Mouse (Mus musculus) gastrocnemius, postnatal 25 days (tissue): Measurements from ENCODE around the gene Wdr47. TPM values are rescaled to one million over a fixed set of nuclear protein-coding genes. Genes with fewer than 3 reads are reported as not detected.
"Not testable (repeated sequence)": the region's sequence is repeated elsewhere in the genome, so short reads cannot be mapped to it uniquely, and the experiment has no call there.

Experiments used
- DNase-seq: peaks from one replicate; pipeline ENCODE4 v3.0.0; 2022
- total RNA-seq, 2 experiments: library from RNA; stranded (reverse); gene quantifications; 1 replicate in 1 of 2; 2 replicates in 1 of 2; pipeline ENCODE4 v1.2.3; 2021

Gene Wdr47
- total RNA-seq, 2 experiments from 2014 or later: 3.0 to 6.4 TPM

DNA sequence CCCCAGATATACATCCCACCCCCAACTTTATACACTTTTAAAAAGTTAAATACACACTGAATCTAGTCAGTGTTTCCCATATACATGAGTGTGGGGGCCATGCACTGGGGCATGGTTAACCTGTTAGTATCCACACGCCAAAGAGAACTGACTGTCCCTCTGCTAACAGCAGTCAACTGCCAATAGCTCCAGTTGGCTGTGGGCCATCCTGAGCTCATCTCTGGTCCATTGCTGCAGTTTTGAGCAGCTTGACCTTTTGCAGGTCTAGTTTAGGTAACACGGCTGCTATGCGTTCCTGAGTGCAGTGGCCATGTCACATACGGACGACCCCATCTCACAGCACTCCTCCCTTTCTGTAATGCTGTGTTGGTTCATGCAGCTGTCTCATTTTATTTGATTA, 43.7 kb downstream of the Wdr47 start:
- no peak for DNase-seq

DNA sequence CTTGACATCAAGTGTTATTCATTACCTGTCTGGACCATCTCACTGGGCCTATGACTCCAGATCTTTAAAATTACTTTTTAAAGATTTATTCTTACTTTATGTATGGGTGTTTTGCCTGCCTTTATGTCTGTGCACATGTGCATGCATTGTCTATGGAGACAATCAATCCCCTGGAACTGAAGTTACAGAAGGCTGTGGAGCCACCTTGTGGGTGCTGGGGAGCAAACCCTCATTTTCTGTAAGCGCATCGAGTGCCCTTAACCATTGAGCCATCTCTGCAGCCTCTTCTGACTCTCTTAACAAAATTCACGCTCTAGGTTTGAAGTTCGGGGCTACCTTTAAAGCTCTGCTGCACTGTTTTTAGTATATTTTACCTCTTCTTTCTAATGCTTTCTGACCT, 48.3 kb downstream of the Wdr47 start:
- DNase-seq: no peak

DNA sequence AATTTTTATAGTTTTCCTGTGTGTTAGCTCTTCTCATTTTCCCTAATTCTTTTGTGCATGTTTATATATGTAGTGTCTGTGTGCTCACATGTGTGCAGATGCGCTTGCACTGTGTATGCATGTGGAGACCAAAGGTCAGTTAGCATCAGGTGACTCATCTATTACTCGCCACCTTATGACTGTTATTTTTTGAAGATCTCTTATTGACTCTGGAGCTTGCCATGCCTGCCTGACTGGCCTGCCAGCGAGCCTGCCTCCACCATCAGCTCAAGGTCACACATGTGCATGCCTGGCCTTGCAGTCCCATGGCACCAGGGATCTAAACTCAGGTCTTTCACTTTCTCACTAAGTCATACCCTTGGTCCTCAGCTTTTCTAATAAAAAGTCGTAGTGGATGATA, 49.9 kb downstream of the Wdr47 start:
- DNase-seq: no peak

DNA sequence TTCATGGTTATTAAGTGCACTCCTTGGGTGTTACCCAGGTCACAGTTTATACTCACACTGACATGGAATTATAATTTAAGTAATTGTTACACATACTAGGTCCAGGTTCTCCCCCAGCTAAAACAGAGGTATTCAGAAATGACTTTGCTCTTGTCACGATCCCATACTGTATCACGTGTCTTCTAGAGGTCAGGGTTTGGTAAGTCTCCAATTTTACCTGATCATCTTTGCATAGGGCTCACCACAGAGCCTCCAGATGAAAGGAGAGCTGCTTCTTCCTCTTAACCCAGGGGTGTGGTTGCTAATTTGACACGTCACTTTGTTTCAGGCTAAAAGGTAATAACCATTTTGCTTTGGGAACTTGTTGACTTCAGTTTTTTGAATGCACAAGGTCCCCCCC, 53.8 kb downstream of the Wdr47 start:
- no peak for DNase-seq

DNA sequence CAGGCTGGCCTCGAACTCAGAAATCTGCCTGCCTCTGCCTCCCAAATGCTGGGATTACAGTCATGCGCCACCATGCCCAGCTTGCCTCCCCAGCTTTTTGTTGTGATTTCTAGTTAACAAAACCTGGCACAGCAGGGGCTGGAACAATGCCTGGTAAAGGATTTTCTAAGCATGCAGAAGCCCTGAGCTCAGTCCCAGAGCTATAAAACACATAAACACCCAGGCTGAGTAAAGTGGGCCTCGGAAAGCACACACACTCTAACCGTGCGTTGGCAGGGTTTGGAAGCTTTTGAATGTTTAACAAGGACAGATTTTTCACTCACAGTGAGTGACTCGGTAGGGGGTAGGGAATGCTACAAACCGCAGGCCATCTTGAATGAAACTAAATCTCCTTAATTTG, 55.0 kb downstream of the Wdr47 start:
- DNase-seq: no peak

DNA sequence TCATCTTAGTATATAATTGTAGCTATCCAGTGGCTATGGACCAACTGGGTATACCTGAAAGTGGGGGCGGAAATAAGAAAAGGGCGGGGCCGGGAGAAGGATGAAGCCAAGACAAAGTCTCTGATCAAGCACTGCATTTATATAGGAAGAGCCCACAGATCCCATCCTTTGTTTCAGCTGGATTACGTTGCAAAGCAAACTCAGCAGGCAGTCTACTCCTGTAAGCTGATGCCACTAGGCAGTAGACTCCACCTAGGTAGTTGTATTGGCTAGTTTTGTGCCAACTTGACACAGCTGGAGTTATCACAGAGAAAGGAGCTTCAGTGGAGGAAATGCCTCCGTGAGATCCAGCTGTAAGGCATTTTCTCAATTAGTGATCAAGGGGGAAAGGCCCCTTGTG, 56.6 kb downstream of the Wdr47 start:
- not testable (repeated sequence) for DNase-seq

DNA sequence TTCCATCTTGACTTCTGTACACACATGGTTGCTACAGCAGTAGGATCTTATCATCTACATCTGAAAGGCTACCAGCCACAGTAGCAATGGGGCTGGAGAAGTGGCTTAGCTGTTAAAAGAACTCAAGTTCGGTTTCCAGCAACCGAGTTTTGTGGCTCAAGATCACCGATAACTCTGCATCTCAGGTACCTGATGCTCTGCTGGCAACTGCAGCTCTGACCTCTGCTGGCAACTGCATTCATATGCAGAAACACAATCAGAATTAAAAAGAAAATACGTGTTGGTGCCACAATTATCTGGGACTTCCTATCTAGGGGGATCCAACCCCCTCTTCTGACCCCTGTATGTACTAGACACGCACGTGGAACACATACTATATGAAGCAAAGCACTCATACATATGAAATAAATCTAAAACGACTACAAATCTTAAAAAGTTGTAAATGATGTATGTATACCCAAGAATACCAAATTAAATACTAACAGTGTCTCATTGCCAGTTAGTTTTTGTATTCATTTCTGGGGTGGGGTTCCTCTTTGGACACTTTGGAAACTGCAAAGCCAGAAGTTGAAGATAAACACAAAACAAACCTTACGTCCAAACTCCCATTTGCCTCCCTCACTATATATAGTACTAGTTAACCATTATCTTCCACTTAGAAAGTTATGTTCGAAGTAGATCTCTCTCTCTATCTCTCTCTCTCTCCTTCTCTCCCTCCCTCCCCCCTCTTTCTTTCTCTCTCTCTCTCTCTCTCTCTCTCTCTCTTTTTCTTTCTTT, 62.0 kb downstream of the Wdr47 start:
- no peak for DNase-seq

DNA sequence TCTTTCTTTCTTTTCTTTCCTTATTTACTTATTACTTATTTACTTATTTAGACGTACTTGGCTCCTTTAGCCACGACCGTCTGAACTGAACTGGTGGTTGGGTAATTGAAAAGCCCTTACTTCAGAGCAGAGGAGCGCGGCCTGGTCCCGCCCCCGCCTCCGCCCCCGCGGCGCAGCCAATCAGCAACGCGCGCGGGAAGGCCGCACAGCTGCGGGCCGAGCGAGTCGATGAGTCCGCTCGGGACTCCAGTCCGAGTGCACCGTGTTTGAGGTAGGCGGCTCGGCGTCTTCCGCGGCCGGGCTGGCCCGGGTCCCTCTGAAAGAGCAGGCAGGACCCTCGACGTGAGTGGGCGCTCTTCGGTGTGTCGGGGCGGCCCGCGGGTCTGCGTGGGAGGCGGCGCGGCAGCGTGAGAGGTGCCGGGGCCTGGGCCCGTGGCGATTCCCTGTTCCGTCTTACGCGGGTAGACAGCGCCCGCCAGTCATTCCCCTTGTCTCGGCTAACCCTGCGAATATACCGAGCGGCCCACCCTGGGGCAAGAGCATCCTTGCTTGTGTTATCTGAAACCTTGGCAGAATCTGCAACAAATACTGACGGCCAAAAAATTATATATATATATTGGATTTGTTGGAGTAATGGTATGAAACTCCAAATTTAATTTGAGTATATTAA, 62.8 kb downstream of the Wdr47 start, which contains the start of gene Clcc1:
Gene Clcc1 (plus strand): TSS at position 204 of the 670 bp plus-strand sequence.
- DNase-seq: peak; percentile 97

DNA sequence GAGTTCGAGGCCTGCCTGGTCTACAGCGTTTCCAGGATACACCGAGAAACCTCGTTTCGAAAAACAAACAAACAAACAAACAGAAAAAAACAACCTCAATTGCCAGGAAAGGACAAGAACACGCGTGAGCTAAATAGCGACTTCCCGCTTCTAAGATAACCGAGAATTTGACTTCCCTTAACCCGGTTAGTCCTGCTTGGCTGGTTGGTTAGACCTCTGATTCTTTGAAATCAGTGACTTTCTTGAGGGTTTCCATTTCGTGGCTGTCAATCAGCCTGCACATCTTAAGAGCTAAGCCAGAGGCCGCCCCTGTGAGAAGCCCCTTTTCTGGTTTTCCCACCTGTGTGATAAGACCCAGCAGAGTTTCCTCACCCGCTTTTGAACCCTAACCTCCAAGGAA, 63.5 kb downstream of the Wdr47 start:
- no peak for DNase-seq

DNA sequence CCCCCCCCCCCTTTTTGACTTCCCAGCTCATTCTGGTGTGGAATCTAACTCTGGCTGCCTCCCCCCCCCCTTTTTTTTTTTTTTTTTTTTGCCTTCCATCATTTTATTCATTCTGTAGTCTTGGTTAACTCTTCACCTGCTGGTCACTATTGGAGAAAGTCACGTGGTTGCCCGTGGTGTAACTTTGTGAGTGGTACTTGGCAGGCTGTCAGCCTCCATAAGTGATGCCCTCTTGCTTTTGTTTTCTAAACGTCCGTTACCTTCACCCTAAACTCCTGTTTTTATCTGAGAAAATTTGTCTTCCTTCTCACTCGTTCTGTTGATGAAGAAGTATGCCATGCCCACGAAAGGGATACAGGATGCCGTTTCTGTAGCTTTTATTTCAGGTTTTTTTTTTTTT, 64.4 kb downstream of the Wdr47 start:
- no peak for DNase-seq

DNA sequence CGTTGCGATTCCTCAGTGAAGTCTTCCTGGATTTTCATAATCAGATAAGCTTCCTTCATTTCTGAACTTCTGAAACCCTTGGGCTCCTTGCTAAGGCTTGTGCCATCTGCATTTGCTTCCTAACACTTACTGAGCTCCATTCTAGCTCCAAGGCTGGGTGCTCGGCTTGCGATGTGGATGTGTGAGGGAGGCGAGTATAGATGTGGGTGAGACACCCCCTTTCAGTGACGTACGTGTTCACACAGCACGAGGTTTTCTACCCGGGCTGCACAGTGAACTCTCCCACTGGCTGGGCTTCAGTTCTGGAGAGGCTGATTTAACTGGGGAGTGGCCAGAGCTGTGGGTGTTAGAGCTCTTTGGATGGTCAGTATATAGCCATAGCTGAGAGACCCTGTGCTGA, 67.5 kb downstream of the Wdr47 start:
- no peak for DNase-seq

DNA sequence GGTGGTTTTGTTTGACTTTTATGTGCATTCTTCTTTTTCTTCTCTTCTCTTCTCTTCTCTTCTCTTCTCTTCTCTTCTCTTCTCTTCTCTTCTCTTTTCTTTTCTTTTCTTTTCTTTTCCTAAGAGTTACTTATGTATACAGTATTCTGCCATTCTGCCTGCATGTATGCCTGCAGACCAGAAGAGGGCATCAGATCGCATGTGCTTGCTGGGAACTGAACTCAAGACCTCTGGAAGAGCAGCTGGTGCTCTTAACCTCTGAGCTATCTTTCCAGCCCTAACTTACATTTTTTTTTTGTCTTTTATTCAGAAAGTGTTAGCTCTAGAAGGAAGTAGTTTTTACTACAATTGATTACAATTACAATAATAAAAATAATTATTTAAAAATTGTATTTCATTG, 69.9 kb downstream of the Wdr47 start:
- no peak for DNase-seq

DNA sequence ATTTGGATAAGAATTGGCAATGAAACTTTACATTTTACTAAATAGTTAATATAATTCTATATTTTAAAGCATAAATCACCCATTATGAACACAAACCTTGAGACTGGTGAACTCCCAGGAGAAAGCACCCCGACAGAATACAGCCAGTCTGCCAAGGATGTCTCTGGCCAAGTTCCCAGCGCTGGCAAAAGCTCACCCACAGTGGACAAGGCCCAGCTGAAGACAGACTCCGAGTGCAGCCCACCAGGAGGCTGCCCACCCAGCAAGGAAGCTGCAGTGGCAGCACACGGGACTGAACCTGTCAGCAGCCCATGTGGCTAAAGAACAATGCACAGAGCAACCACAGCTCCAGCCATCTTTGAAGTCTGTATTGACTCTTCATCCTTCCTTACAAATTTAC, 85.5 kb downstream of the Wdr47 start:
- DNase-seq: no peak

DNA sequence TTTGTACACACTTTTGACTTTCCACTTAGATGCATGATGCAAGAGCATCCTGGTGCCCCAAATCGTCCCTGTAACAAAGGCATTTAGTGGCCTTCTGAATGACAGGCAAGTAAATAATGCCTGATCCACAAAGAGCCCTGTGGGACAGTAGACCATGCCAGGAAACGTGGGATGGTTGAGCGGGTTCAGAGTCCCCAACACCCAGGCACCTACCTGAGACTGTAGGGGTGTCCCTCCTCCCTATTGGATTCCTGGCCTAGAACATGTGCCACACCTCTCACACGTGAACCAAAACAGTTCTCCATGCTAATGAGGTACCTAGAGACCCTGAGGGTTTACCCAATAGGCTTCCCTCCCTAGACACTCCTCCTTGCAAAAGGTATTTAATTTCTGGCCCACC, 89.9 kb downstream of the Wdr47 start:
- no peak for DNase-seq

DNA sequence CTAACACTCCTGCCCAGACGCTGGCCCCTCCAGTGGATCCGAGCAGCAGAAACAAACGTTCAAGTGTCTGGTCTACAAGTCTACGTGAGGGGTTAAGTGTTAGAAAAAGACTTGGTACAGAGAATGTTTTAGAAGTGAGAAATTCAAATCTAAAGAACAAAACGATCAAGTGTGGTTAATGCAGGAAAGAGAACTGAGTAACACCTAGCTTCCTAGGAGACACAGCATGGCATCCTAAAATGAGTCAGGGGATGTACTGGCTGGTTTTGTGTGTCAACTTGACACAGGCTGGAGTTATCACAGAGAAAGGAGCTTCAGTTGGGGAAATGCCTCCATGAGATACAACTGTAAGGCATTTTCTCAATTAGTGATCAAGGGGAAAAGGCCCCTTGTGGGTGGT, 92.5 kb downstream of the Wdr47 start:
- DNase-seq: not testable (repeated sequence)

DNA sequence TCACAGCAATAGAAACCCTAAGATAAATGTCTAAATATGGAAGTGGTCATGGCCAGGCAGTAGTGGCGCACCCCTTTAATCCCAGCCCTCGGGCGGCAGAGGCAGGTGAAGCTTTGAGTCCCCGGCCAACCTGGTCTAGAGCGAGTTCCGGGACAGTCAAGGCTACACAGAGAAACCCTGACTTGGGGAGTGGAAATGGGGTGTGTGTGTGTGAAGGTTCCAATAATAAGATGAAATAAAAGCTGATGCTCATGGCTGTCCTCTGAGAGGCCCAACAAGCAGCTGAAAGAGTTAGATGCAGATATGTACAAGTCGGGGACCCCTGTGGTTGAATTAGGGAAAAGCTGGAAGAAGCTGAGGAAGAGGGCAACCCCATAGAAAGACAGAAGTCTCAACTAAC, 94.6 kb downstream of the Wdr47 start:
- no peak for DNase-seq

DNA sequence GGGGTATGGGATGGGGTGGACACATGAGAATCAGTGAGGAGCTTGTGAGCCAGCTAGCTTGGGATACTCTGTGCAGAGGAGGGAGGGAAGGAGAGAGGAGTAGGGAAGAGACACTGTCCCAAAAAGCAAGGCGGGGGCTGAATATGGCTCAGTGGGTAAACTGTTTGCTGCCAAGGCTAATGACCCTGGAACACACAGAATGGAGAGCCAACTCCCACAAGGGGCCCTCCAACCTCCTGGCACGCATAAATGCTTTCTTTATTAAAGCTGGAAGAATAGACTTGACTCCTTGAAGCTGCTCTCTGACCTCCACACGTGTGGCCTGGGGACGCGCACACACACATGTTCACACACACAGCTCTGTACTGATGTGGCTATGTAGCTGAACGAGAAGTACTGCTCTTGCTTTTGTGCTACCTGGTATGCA, 97.9 kb downstream of the Wdr47 start:
- peak; percentile 19 for DNase-seq

DNA sequence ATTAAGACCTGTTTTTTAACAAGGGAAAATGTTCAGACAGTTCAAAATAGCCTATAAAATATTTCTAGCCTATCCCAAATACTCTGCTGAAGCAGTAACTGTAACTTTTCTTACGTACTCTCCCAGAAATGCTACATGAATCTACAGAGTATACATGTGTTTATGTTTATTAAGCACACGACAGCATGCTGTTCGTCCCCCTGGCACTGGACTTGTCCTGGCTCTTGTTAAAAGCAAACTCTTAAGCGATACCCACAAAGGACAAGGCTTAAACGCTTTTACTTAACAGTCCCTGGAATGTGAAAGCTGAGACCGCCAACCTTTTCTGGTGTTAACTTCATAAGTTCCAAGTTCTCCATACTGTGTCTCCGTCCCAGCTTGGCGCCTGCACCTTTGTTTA, 98.4 kb downstream of the Wdr47 start:
- DNase-seq: no peak

DNA sequence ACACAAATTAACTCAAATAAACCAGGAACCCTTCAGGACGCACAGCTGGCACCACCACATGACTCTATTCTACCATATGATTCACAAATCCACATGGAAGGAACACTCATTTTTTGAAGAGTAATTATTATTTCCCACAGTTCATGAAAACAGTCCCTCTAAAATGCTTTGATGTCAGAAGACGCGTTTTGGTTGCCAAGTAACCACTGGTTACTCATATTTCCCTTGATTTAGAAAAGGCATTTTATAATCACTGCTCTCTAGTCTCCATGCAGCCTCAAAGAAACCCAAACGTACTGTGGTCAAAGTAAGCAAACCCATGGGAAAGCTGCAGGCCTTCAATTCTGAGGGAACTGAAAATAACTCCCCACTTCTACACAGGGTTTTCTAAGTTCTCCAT, 98.9 kb downstream of the Wdr47 start:
- no peak for DNase-seq

DNA sequence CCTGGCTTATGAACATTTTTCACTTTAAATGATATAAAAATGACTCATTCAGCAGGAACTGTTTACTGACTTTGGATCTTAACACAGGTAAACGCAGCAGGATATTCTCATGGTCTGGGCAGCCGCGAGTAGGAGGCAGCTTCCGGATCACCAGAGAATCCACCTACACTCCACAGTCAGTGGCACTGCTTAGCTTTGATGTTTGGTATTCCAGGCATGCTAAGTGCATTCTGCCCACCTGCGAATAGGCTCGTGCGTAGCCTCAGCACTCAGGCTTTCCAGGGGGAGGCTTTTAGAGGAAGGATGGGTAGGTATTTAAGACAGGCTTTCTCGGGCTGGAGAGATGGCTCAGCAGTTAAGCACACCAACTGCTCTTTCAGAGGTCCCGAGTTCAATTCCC, 103.2 kb downstream of the Wdr47 start:
- DNase-seq: no peak
